Mouse (Mus musculus) G1E (cell line): ENCODE results near the gene Mep1a. TPM values are rescaled to one million over a fixed set of nuclear protein-coding genes. Genes with fewer than 3 reads are reported as not detected.
"Not testable (repeated sequence)": the region's sequence is repeated elsewhere in the genome, so short reads cannot be mapped to it uniquely, and the experiment has no call there.

Experiments
- ATAC-seq: 2 replicates; pipeline ENCODE4 v1.8.0; 2016; ENCODE audit warnings: mild to moderate bottlenecking; ENCODE audit not compliant: insufficient number of reproducible peaks, poor library complexity, low FRiP score, severe bottlenecking; ENCODE audit errors: extremely low read depth
- DNase-seq: peaks from one replicate; pipeline ENCODE4 v3.0.0; 2012; ENCODE audit warnings: low spot score
- H3K27me3 ChIP-seq: 2 replicates; pipeline ENCODE4 v1.6.1; 2012; ENCODE audit warnings: mild to moderate bottlenecking, low read length, inconsistent platforms; ENCODE audit not compliant: insufficient read depth
- H3K36me3 ChIP-seq: replicated peaks from 2 replicates; pipeline ENCODE3; 2012; ENCODE audit warnings: mild to moderate bottlenecking, inconsistent platforms
- H3K4me1 ChIP-seq: 2 replicates; pipeline ENCODE4 v1.6.1; 2012; ENCODE audit warnings: low read depth, low read length, inconsistent platforms, mixed read lengths; ENCODE audit not compliant: insufficient read depth
- H3K4me3 ChIP-seq: 2 replicates; pipeline ENCODE4 v1.5.1; 2012; ENCODE audit warnings: low read depth, mild to moderate bottlenecking, inconsistent platforms, low read length, moderate library complexity, mixed read lengths
- H3K9me3 ChIP-seq: replicated peaks from 2 replicates; pipeline ENCODE4 v1.6.1; 2012; ENCODE audit warnings: inconsistent platforms
- CTCF ChIP-seq: IDR thresholded peaks from 2 replicates; pipeline ENCODE4 v1.5.1; 2012; ENCODE audit warnings: low read depth, low read length, inconsistent platforms, mixed read lengths
- GATA1 ChIP-seq: IDR thresholded peaks from 2 replicates; pipeline ENCODE4 v1.6.1; 2012; ENCODE audit warnings: borderline replicate concordance, low read length, inconsistent platforms, mixed read lengths
- GATA2 ChIP-seq: IDR thresholded peaks from 2 replicates; pipeline ENCODE4 v1.6.1; 2012; ENCODE audit warnings: low read depth, low read length, inconsistent platforms, borderline replicate concordance
- POLR2AphosphoS5 ChIP-seq: IDR thresholded peaks from 2 replicates; pipeline ENCODE4 v1.6.1; 2012; ENCODE audit warnings: low read depth, low read length, inconsistent platforms; ENCODE audit not compliant: insufficient replicate concordance
- TAL1 ChIP-seq: conservative IDR thresholded peaks from 2 replicates; pipeline ENCODE4 v1.6.1; 2012; ENCODE audit warnings: low read depth, low read length, inconsistent platforms, mixed read lengths
- polyA plus RNA-seq: library from polyadenylated mRNA; stranded (reverse); fragments of >175 nt; gene quantifications from 2 replicates; pipeline ENCODE4 v1.2.3, GENCODE M21; 2012
- total RNA-seq, 2 experiments: library from RNA; stranded (forward) in 1 of 2; stranded (reverse) in 1 of 2; fragments of 200-1000 nt in 1 of 2; fragments of >200 nt in 1 of 2; fragmentation: Nextera tagmentation in 1 of 2; gene quantifications; 2 replicates each; pipeline ENCODE4 v1.2.3; 2014 to 2017

Mep1a gene
- total and polyA plus RNA-seq, 3 experiments, result not detected

GRCm38 (mm10) chr17:43495502-43495901 is 7.1 kb downstream of the Mep1a start:
- Histone ChIP-seq H3K9me3 (peaks cover 31% of the 10 kb centered on the region), H3K4me3 (no peak overlapping the region), H3K36me3 (no peaks in the 10 kb centered on the region), H3K27me3 (no peaks in the 10 kb centered on the region), H3K4me1 (no peaks in the 10 kb centered on the region)
- DNase-seq, result no peak
- TF ChIP-seq TAL1, result no peak
- TF ChIP-seq GATA1, result no peak
- TF ChIP-seq CTCF, result no peak
- TF ChIP-seq GATA2, result no peak
- no peak for TF ChIP-seq POLR2AphosphoS5
- ATAC-seq, result no peak

GRCm38 (mm10) chr17:43490371-43490770 is 12.2 kb downstream of the Mep1a start:
- DNase-seq, H3K27me3 ChIP-seq, H3K4me1 ChIP-seq, H3K4me3 ChIP-seq, H3K36me3 ChIP-seq, ATAC-seq: not testable (repeated sequence)
- H3K9me3 ChIP-seq, result peaks cover 26% of the 10 kb centered on the region

GRCm38 (mm10) chr17:43488439-43489151 is 14.0 kb downstream of the Mep1a start:
- no peaks in the 10 kb centered on the region for H3K4me1 ChIP-seq
- no peaks in the 10 kb centered on the region for H3K27me3 ChIP-seq
- ATAC-seq, result no peak
- no peak for DNase-seq
- H3K9me3 ChIP-seq, result peaks cover 20% of the 10 kb centered on the region
- TF ChIP-seq TAL1, result no peak
- TF ChIP-seq GATA1, result no peak
- TF ChIP-seq GATA2, result no peak
- no peak for TF ChIP-seq POLR2AphosphoS5
- TF ChIP-seq CTCF, result no peak
- no peak overlapping the region for H3K4me3 ChIP-seq
- H3K36me3 ChIP-seq, result no peaks in the 10 kb centered on the region

- Histone ChIP-seq H3K9me3 (peaks cover 16% of the 10 kb centered on the region), H3K36me3 (no peaks in the 10 kb centered on the region), H3K27me3 (no peaks in the 10 kb centered on the region), H3K4me3 (no peak overlapping the region), H3K4me1 (no peaks in the 10 kb centered on the region)
- TF ChIP-seq CTCF, result no peak
- no peak for TF ChIP-seq POLR2AphosphoS5
- no peak for TF ChIP-seq GATA1
- TF ChIP-seq GATA2, result no peak
- no peak for TF ChIP-seq TAL1
- DNase-seq (no peak), ATAC-seq (no peak)
These were observed 16.6 kb downstream of the Mep1a start for GRCm38 (mm10) chr17:43485982-43486381.

GRCm38 (mm10) chr17:43477621-43478020 is 25.0 kb downstream of the Mep1a start:
- Histone ChIP-seq H3K27me3 (no peaks in the 10 kb centered on the region), H3K4me1 (no peaks in the 10 kb centered on the region), H3K9me3 (peaks cover 40% of the 10 kb centered on the region), H3K4me3 (no peak overlapping the region), H3K36me3 (no peaks in the 10 kb centered on the region)
- TF ChIP-seq GATA1 (no peak), CTCF (no peak), TAL1 (no peak), GATA2 (no peak), POLR2AphosphoS5 (no peak)
- ATAC-seq, result no peak
- DNase-seq, result no peak

- ATAC-seq (no peak), DNase-seq (no peak)
- H3K9me3 ChIP-seq, result peaks cover 57% of the 10 kb centered on the region
- no peaks in the 10 kb centered on the region for H3K27me3 ChIP-seq
- no peaks in the 10 kb centered on the region for H3K4me1 ChIP-seq
- TF ChIP-seq CTCF (no peak), TAL1 (no peak), GATA1 (no peak), POLR2AphosphoS5 (no peak), GATA2 (no peak)
- no peaks in the 10 kb centered on the region for H3K36me3 ChIP-seq
- no peak overlapping the region for H3K4me3 ChIP-seq
These were observed 27.8 kb downstream of the Mep1a start for GRCm38 (mm10) chr17:43474775-43475174.

- TF ChIP-seq GATA2, result no peak
- TF ChIP-seq CTCF, result no peak
- no peak for TF ChIP-seq TAL1
- no peak for TF ChIP-seq GATA1
- TF ChIP-seq POLR2AphosphoS5, result no peak
- DNase-seq (no peak), ATAC-seq (no peak)
- no peaks in the 10 kb centered on the region for H3K27me3 ChIP-seq
- H3K36me3 ChIP-seq, result no peaks in the 10 kb centered on the region
- peaks cover 54% of the 10 kb centered on the region for H3K9me3 ChIP-seq
- H3K4me3 ChIP-seq, result no peak overlapping the region
- no peaks in the 10 kb centered on the region for H3K4me1 ChIP-seq
These were observed 30.1 kb downstream of the Mep1a start for GRCm38 (mm10) chr17:43472558-43472957.
